Mouse (Mus musculus) small intestine, adult 2 months (tissue): ENCODE results near the gene Gng7. TPM values are rescaled to one million over a fixed set of nuclear protein-coding genes. Genes with fewer than 3 reads are reported as not detected.

Source experiments
- H3K27ac ChIP-seq: fragments of 200-500 bp; 2 replicates; pipeline ENCODE4 v1.5.1; 2012; ENCODE audit warnings: low read depth, low read length, control low read depth, inconsistent platforms; ENCODE audit not compliant: insufficient read depth
- H3K27me3 ChIP-seq: fragments of 200-500 bp; 2 replicates; pipeline ENCODE4 v1.6.1; 2012; ENCODE audit warnings: mild to moderate bottlenecking, moderate library complexity, low read length, inconsistent platforms; ENCODE audit not compliant: control insufficient read depth, insufficient read depth
- H3K36me3 ChIP-seq: fragments of 200-500 bp; 2 replicates; pipeline ENCODE4 v1.6.1; 2012; ENCODE audit warnings: mild to moderate bottlenecking, low read length, control low read depth, inconsistent platforms; ENCODE audit not compliant: control insufficient read depth, insufficient read depth
- H3K4me1 ChIP-seq: fragments of 200-500 bp; 2 replicates; pipeline ENCODE4 v1.6.1; 2012; ENCODE audit warnings: low read length, inconsistent platforms, mixed read lengths; ENCODE audit not compliant: control insufficient read depth, insufficient read depth, insufficient read length
- H3K4me3 ChIP-seq: fragments of 200-500 bp; 2 replicates; pipeline ENCODE4 v1.5.1; 2012; ENCODE audit warnings: low read depth, mild to moderate bottlenecking, control low read depth, inconsistent platforms, low read length, moderate library complexity
- CTCF ChIP-seq: fragments of 200-500 bp; IDR thresholded peaks from 2 replicates; pipeline ENCODE4 v1.5.1; 2012; ENCODE audit warnings: low read depth, mild to moderate bottlenecking, control low read depth, inconsistent platforms, low read length, moderate library complexity, mixed read lengths; ENCODE audit not compliant: insufficient replicate concordance, insufficient read length; ENCODE audit errors: extremely low read depth
- POLR2A ChIP-seq: fragments of 200-500 bp; IDR thresholded peaks from 2 replicates; pipeline ENCODE4 v1.6.1; 2012; ENCODE audit warnings: low read depth, mild to moderate bottlenecking, control low read depth, inconsistent platforms, low read length, moderate library complexity
- WGBS: fragments of 180-500 bp; shearing (Covaris S2); methylation state at CpG from one replicate; pipeline ENCODE4 v1.1.7; 2018; 5-methylcytosine and 5-hydroxymethylcytosine counted together
- polyA plus RNA-seq: library from polyadenylated mRNA; depleted of rRNA; stranded (reverse); fragments of >200 nt; gene quantifications from 2 replicates; pipeline ENCODE4 v1.2.3, GENCODE M21; 2012

The Gng7 gene
- polyA plus RNA-seq, 1 experiment, result 0.44 TPM

DNA sequence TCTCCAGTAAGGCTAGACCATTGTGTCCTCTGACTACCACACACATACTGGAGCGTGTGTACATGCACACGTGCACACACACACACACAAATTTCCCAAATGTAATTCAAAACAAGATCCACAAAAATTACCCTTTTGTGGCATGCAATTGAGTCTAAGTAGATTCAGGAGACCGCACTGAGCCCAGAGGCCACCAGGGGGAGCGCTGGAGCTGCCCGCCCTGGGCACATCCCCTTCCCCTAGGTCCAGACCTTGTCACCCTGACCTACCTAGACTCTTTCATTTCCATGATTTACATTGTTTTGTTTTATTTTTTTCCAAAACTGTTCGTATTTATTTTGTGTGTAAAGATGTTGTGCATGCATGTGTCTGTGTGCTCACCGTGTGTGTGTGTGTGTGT, 1.9 kb upstream of the Gng7 start:
- Histone ChIP-seq H3K27ac (no peak overlapping the region), H3K4me3 (no peak overlapping the region), H3K4me1 (peaks cover 2% of the 10 kb centered on the region; the same call in 1 of the 2 replicates), H3K36me3 (no peaks in the 10 kb centered on the region), H3K27me3 (no peaks in the 10 kb centered on the region; the same call in 1 of the 2 replicates)
- TF ChIP-seq POLR2A (no peak), CTCF (peak; percentile 96)
- whole genome bisulfite sequencing, result 8% methylated on average over 7 of the region's 7 CpGs

DNA sequence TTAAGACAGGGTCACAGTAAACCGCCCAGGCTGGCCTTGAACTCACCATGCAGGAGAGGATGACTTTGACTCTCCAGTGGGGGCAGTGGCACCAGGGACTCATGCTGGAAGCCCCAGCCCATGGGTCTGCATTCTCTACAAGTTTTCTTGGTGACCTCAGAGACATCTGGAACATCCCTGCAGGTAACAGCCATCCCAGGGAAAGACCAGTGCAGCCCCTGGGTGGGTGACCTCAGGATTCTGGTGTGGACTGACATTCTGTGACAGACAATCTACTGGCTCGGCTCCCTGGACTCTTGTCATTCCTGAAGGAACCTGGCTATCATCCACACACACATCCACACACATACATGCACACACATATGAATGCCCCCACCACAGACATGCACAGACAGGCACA, 921 bp upstream of the Gng7 start:
- no peaks in the 10 kb centered on the region for H3K36me3 ChIP-seq
- 84% methylated on average over 2 of the region's 2 CpGs for WGBS
- TF ChIP-seq CTCF (no peak), POLR2A (no peak)
- no peak overlapping the region for H3K4me3 ChIP-seq
- no peak overlapping the region for H3K27ac ChIP-seq
- H3K27me3 ChIP-seq, result no peaks in the 10 kb centered on the region
- H3K4me1 ChIP-seq, result peaks cover 2% of the 10 kb centered on the region; the same call in 1 of the 2 replicates

GRCm38 (mm10) chr10:81010851-81011250, 3.9 kb downstream of the Gng7 start:
- H3K27me3 ChIP-seq, result no peaks in the 10 kb centered on the region
- H3K36me3 ChIP-seq, result no peaks in the 10 kb centered on the region
- TF ChIP-seq CTCF (no peak), POLR2A (no peak)
- no peak overlapping the region for H3K27ac ChIP-seq
- H3K4me1 ChIP-seq, result peaks cover 2% of the 10 kb centered on the region; the same call in 1 of the 2 replicates
- H3K4me3 ChIP-seq, result no peak overlapping the region
- WGBS, result 43% methylated on average over 6 of the region's 6 CpGs

DNA sequence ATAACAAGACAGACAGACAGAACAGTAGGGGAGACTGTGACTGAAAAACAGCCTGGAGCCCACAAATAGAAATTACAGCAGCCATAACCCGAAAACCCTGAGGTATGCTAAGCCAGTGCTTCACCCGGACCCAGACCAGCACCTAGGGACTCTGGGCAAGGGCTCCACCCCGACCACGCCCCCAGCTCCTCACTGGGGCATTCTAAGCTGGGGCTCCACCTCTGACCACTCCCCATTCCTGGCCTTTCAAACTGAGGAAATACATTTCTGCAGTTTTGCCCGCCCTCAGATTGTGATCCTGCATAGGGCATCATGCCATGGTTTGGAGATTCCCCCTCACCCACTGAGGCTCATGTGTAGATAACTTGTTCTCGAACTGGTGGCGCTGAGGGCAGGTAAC, 7.5 kb downstream of the Gng7 start:
- H3K27ac ChIP-seq, result no peak overlapping the region
- H3K36me3 ChIP-seq, result no peaks in the 10 kb centered on the region
- TF ChIP-seq CTCF, result no peak
- no peak for TF ChIP-seq POLR2A
- no peaks in the 10 kb centered on the region for H3K27me3 ChIP-seq
- H3K4me1 ChIP-seq, result no peaks in the 10 kb centered on the region
- WGBS, result 30% methylated on average over 7 of the region's 7 CpGs
- H3K4me3 ChIP-seq, result no peak overlapping the region

- WGBS, result 91% methylated on average over 7 of the region's 7 CpGs
- TF ChIP-seq CTCF (no peak), POLR2A (no peak)
- Histone ChIP-seq H3K4me1 (no peaks in the 10 kb centered on the region), H3K27me3 (no peaks in the 10 kb centered on the region), H3K27ac (no peak overlapping the region), H3K36me3 (no peaks in the 10 kb centered on the region), H3K4me3 (no peak overlapping the region)
Observed at GRCm38 (mm10) chr10:81006005-81006677, 8.6 kb downstream of the Gng7 start.

DNA sequence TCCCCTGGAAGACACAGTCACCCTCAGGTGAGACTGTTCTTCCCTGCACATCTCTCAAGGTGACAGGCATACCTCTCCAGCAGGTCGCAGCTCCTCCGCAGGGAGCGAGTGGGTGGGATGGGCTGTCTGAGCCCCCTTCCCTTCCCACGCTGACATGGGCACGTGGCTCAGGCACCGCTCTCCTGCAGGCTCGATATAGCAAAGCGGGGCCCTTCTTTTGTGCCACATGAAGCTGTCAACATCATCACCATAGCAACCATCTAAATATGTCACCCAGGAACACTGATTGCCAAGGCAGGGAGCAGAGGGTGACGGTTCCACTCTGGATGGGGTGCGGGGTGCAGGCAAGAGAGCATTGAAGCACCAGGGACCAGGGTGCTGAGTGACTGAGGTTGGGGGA, 13.6 kb downstream of the Gng7 start:
- no peak for TF ChIP-seq CTCF
- TF ChIP-seq POLR2A, result no peak
- peaks cover 3% of the 10 kb centered on the region; the same call in 1 of the 2 replicates for H3K4me1 ChIP-seq
- H3K4me3 ChIP-seq, result no peak overlapping the region
- no peak overlapping the region for H3K27ac ChIP-seq
- no peaks in the 10 kb centered on the region for H3K36me3 ChIP-seq
- no peaks in the 10 kb centered on the region for H3K27me3 ChIP-seq
- 54% methylated on average over 10 of the region's 10 CpGs for WGBS

- Histone ChIP-seq H3K36me3 (no peaks in the 10 kb centered on the region), H3K4me1 (peaks cover 3% of the 10 kb centered on the region; the same call in 1 of the 2 replicates), H3K27me3 (no peaks in the 10 kb centered on the region), H3K4me3 (no peak overlapping the region), H3K27ac (no peak overlapping the region)
- no peak for TF ChIP-seq CTCF
- TF ChIP-seq POLR2A, result no peak
- WGBS, result 33% methylated on average over 28 of the region's 28 CpGs
Observed at GRCm38 (mm10) chr10:81000197-81001062, 14.3 kb downstream of the Gng7 start.
